Mouse (Mus musculus) ES-Bruce4 (cell line): ENCODE measurements around the gene Esp6.

ENCODE experiments used
- CTCF ChIP-seq: IDR thresholded peaks from one replicate; pipeline ENCODE4 v1.8.1; 2011; ENCODE audit warnings: low read depth, low read length
- EP300 ChIP-seq: IDR thresholded peaks from 2 replicates; pipeline ENCODE4 v1.6.1; 2011; ENCODE audit warnings: low read depth, low read length; ENCODE audit not compliant: insufficient read depth

DNA sequence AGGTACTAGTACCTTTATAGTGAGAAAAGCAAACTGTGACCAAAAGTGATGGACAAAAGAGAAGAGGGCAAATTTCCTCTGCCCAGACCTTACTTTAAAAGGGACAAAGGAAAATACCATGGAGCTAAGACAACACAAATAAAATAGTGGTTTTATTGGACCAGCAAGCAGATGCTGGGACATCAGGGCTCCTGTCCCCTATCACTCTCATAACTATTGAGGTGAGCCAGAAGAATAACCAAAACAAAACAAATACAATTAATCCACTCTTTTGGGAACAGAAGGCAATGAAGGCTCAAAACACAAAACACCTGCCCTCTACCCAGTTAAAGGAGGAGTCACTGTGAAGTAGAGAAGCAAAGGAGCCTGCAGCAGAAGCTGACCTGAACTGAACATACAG, 37.0 kb downstream of the Esp6 start, which contains the start of gene Esp4:
- TF ChIP-seq CTCF (no peak), EP300 (no peak)
